Mouse (Mus musculus) embryonic facial prominence, embryonic 10.5 days (tissue): ENCODE results near the gene Glmp. TPM values are rescaled to one million over a fixed set of nuclear protein-coding genes. Genes with fewer than 3 reads are reported as not detected.
"Not testable (repeated sequence)": the region's sequence is repeated elsewhere in the genome, so short reads cannot be mapped to it uniquely, and the experiment has no call there.

Experiments used
- DNase-seq: peaks from one replicate; pipeline ENCODE4 v3.0.0-alpha.2; 2017; ENCODE audit warnings: low spot score
- H3K27ac ChIP-seq: fragments of 300-500 bp; sonication (generic); replicated peaks from 2 replicates; pipeline ENCODE4 v1.5.1; 2016; ENCODE audit warnings: mild to moderate bottlenecking
- H3K27me3 ChIP-seq: fragments of 300-500 bp; sonication (generic); replicated peaks from 2 replicates; pipeline ENCODE4 v1.6.1; 2016; ENCODE audit warnings: low read depth, mild to moderate bottlenecking; ENCODE audit not compliant: poor library complexity, severe bottlenecking
- H3K36me3 ChIP-seq: fragments of 300-500 bp; sonication (generic); replicated peaks from 2 replicates; pipeline ENCODE4 v1.6.1; 2016; ENCODE audit warnings: mild to moderate bottlenecking, moderate library complexity
- H3K4me1 ChIP-seq: fragments of 300-500 bp; sonication (generic); 2 replicates; pipeline ENCODE4 v1.6.1; 2016
- H3K4me3 ChIP-seq: fragments of 300-500 bp; sonication (generic); 2 replicates; pipeline ENCODE4 v1.5.1; 2016; ENCODE audit warnings: mild to moderate bottlenecking, moderate library complexity
- H3K9me3 ChIP-seq: fragments of 300-500 bp; sonication (generic); 2 replicates; pipeline ENCODE4 v1.6.1; 2016; ENCODE audit warnings: mild to moderate bottlenecking
- WGBS: fragments of 180-500 bp; shearing (Covaris S2); methylation state at CpG from one replicate; pipeline ENCODE4 v1.1.7; 2016; 5-methylcytosine and 5-hydroxymethylcytosine counted together
- polyA plus RNA-seq: library from polyadenylated mRNA; unstranded; fragments of >200 nt; fragmentation: Nextera tagmentation; extraction: Ambion mirVana; gene quantifications from 2 replicates; pipeline ENCODE4 v1.2.1, GENCODE M21; 2016

Glmp gene
- polyA plus RNA-seq: 142 and 153 TPM in 2 replicates

- Histone ChIP-seq H3K27me3 (no peaks in the 10 kb centered on the region), H3K4me1 (peaks cover 17% of the 10 kb centered on the region), H3K9me3 (no peaks in the 10 kb centered on the region), H3K4me3 (peak within 1 kb of the TSS; percentile 87), H3K27ac (peak within 1 kb of the TSS; percentile 85), H3K36me3 (peaks cover 84% of the 10 kb centered on the region)
- 3% methylated on average over 10 of the region's 10 CpGs for WGBS
- DNase-seq: peak; percentile 70
Observed at GRCm38 (mm10) chr3:88324951-88325405, at the start of gene Glmp. Gene Glmp, plus strand, starts transcription at chr3:88325023.

GRCm38 (mm10) chr3:88276121-88276520 is 48.7 kb upstream of the Glmp start:
- 82% methylated on average over 2 of the region's 2 CpGs for WGBS

GRCm38 (mm10) chr3:88276529-88277143 is 48.2 kb upstream of the Glmp start:
- no peaks in the 10 kb centered on the region for H3K36me3 ChIP-seq
- DNase-seq: no peak
- H3K4me1 ChIP-seq: no peaks in the 10 kb centered on the region
- no peak overlapping the region for H3K27ac ChIP-seq
- no peaks in the 10 kb centered on the region for H3K27me3 ChIP-seq
- no peaks in the 10 kb centered on the region for H3K9me3 ChIP-seq
- WGBS: 47% methylated on average over 7 of the region's 7 CpGs
- no peak overlapping the region for H3K4me3 ChIP-seq

More at GRCm38 (mm10) chr3:88276121-88276520, 48.7 kb upstream of the Glmp start:
- no peaks in the 10 kb centered on the region for H3K27me3 ChIP-seq
- H3K27ac ChIP-seq: no peak overlapping the region
- DNase-seq: no peak
- no peak overlapping the region for H3K4me3 ChIP-seq
- no peaks in the 10 kb centered on the region for H3K9me3 ChIP-seq
- H3K4me1 ChIP-seq: no peaks in the 10 kb centered on the region
- no peaks in the 10 kb centered on the region for H3K36me3 ChIP-seq

GRCm38 (mm10) chr3:88280035-88280434 is 44.8 kb upstream of the Glmp start:
- no peaks in the 10 kb centered on the region for H3K4me1 ChIP-seq
- no peaks in the 10 kb centered on the region for H3K27me3 ChIP-seq
- no peak overlapping the region for H3K27ac ChIP-seq
- no peaks in the 10 kb centered on the region for H3K9me3 ChIP-seq
- H3K36me3 ChIP-seq: no peaks in the 10 kb centered on the region
- no peak overlapping the region for H3K4me3 ChIP-seq
- 91% methylated on average over 2 of the region's 2 CpGs for WGBS
- DNase-seq: no peak

- not testable (repeated sequence) for H3K4me1 ChIP-seq, H3K27me3 ChIP-seq, H3K9me3 ChIP-seq, H3K4me3 ChIP-seq, DNase-seq, H3K27ac ChIP-seq, H3K36me3 ChIP-seq
- 60% methylated on average over 11 of the region's 11 CpGs for WGBS
Observed at GRCm38 (mm10) chr3:88281141-88281916, 43.5 kb upstream of the Glmp start.

GRCm38 (mm10) chr3:88284815-88285564 is 39.8 kb upstream of the Glmp start:
- 96% methylated on average over 14 of the region's 14 CpGs for WGBS
- DNase-seq, H3K27me3 ChIP-seq, H3K27ac ChIP-seq, H3K9me3 ChIP-seq, H3K4me1 ChIP-seq, H3K4me3 ChIP-seq: not testable (repeated sequence)
- peaks cover 10% of the 10 kb centered on the region for H3K36me3 ChIP-seq

GRCm38 (mm10) chr3:88285565-88285895 is 39.3 kb upstream of the Glmp start:
- H3K27ac ChIP-seq, H3K27me3 ChIP-seq, DNase-seq, H3K4me1 ChIP-seq, H3K4me3 ChIP-seq, H3K9me3 ChIP-seq: not testable (repeated sequence)
- 90% methylated on average over 2 of the region's 2 CpGs for WGBS
- peaks cover 10% of the 10 kb centered on the region for H3K36me3 ChIP-seq

- no peak within 1 kb of the TSS for H3K27ac ChIP-seq
- H3K27me3 ChIP-seq: no peaks in the 10 kb centered on the region
- H3K9me3 ChIP-seq: no peaks in the 10 kb centered on the region
- no peaks in the 10 kb centered on the region for H3K4me1 ChIP-seq
- no peak for DNase-seq
- 96% methylated on average over 4 of the region's 4 CpGs for WGBS
- H3K36me3 ChIP-seq: peaks cover 10% of the 10 kb centered on the region
- no peak within 1 kb of the TSS for H3K4me3 ChIP-seq
Observed at GRCm38 (mm10) chr3:88287110-88287509, 37.7 kb upstream of the Glmp start, which contains the start of gene Gm38392. Gene Gm38392, minus strand, starts transcription at chr3:88287210.

GRCm38 (mm10) chr3:88288133-88288713 is 36.6 kb upstream of the Glmp start:
- H3K9me3 ChIP-seq, H3K4me3 ChIP-seq, DNase-seq, H3K27ac ChIP-seq, H3K27me3 ChIP-seq, H3K4me1 ChIP-seq: not testable (repeated sequence)
- peaks cover 10% of the 10 kb centered on the region for H3K36me3 ChIP-seq
- WGBS: 85% methylated on average over 10 of the region's 10 CpGs

- Histone ChIP-seq H3K9me3 (no peaks in the 10 kb centered on the region), H3K27me3 (no peaks in the 10 kb centered on the region), H3K4me1 (peaks cover 8% of the 10 kb centered on the region), H3K4me3 (no peak overlapping the region), H3K36me3 (no peaks in the 10 kb centered on the region), H3K27ac (no peak overlapping the region)
- 60% methylated on average over 4 of the region's 4 CpGs for WGBS
- DNase-seq: peak; percentile 18
Observed at GRCm38 (mm10) chr3:88291970-88292369, 32.9 kb upstream of the Glmp start.

- H3K27me3 ChIP-seq, H3K9me3 ChIP-seq, DNase-seq: not testable (repeated sequence)
- Histone ChIP-seq H3K4me1 (peaks cover 20% of the 10 kb centered on the region), H3K27ac (peak overlapping the region; percentile 94), H3K36me3 (peaks cover 17% of the 10 kb centered on the region), H3K4me3 (peak overlapping the region; percentile 86)
- 78% methylated on average over 1 of the region's 1 CpGs for WGBS
Observed at GRCm38 (mm10) chr3:88295272-88295671, 29.6 kb upstream of the Glmp start.

- 1% methylated on average over 12 of the region's 12 CpGs for WGBS
- H3K36me3 ChIP-seq: peaks cover 26% of the 10 kb centered on the region
- H3K4me3 ChIP-seq: peak overlapping the region; percentile 86
- peak overlapping the region; percentile 94 for H3K27ac ChIP-seq
- H3K9me3 ChIP-seq: no peaks in the 10 kb centered on the region
- peaks cover 20% of the 10 kb centered on the region for H3K4me1 ChIP-seq
- no peaks in the 10 kb centered on the region for H3K27me3 ChIP-seq
- no peak for DNase-seq
Observed at GRCm38 (mm10) chr3:88296110-88296560, 28.7 kb upstream of the Glmp start.
